Mouse (Mus musculus): Measurements from ENCODE around the gene Gphb5. TPM values are rescaled to one million over a fixed set of nuclear protein-coding genes. Genes with fewer than 3 reads are reported as not detected.

Gene Gphb5
- polyA plus RNA-seq, 1 experiment from 2014 or later: not detected

DNA sequence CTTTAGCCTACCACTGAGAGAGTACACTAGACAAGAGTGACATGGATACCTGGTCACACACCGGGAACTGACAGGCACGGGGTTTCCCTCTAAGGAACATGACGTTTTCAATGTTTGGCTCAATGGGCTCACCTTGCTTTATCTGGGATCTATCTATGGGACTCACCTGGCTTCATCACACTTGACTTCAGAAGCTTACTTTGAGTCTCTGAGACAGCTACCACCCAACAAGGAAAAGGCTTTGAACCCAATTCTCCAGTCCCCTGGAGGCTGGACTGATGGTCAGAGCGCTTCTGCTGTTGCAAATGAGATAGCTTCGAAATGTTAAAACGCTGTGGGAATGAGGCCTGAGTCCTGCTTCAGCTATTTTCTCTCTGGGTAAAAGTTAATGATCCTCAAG lies 49.2 kb downstream of the Gphb5 start:
- H3K4me3 ChIP-seq (ENCODE audit: low read depth, low read length): no peak overlapping the region
- no peak for ATAC-seq (ENCODE audit: insufficient number of reproducible peaks, low FRiP score, low TSS enrichment, low read depth)
- no peaks in the 10 kb centered on the region for H3K9me3 ChIP-seq (ENCODE audit: control insufficient read depth, low read length)
- H3K9ac ChIP-seq (ENCODE audit: low read length): no peak overlapping the region
- H3K4me2 ChIP-seq (ENCODE audit: low read depth, severe bottlenecking): no peak overlapping the region
- no peak overlapping the region for H3K27ac ChIP-seq (replicated peaks; ENCODE audit: low read depth, low read length)
- no peaks in the 10 kb centered on the region for H3K27me3 ChIP-seq (ENCODE audit: control insufficient read depth, insufficient read depth, low read length)
- H3K36me3 ChIP-seq (ENCODE audit: control insufficient read depth, insufficient read depth, low read length): no peaks in the 10 kb centered on the region
- H3K4me1 ChIP-seq (ENCODE audit: control insufficient read depth, insufficient read depth, low read length): no peaks in the 10 kb centered on the region
- no peak for DNase-seq (ENCODE audit: low spot score)
- WGBS: 92% methylated on average over 6 of the region's 6 CpGs

- H3K4me2 ChIP-seq (ENCODE audit: low read depth, severe bottlenecking): no peak overlapping the region
- WGBS: 89% methylated on average over 14 of the region's 14 CpGs
- no peaks in the 10 kb centered on the region for H3K27me3 ChIP-seq (ENCODE audit: control insufficient read depth, insufficient read depth, low read length)
- H3K36me3 ChIP-seq (ENCODE audit: control insufficient read depth, insufficient read depth, low read length): no peaks in the 10 kb centered on the region
- no peak for ATAC-seq (ENCODE audit: insufficient number of reproducible peaks, low FRiP score, low TSS enrichment, low read depth)
- H3K4me3 ChIP-seq (ENCODE audit: low read depth, low read length): no peak overlapping the region
- no peak overlapping the region for H3K27ac ChIP-seq (replicated peaks; ENCODE audit: low read depth, low read length)
- H3K4me1 ChIP-seq (ENCODE audit: control insufficient read depth, insufficient read depth, low read length): no peaks in the 10 kb centered on the region
- DNase-seq (ENCODE audit: low spot score): no peak
- H3K9me3 ChIP-seq (ENCODE audit: control insufficient read depth, low read length): no peaks in the 10 kb centered on the region
- H3K9ac ChIP-seq (ENCODE audit: low read length): no peak overlapping the region
These were observed 50.9 kb downstream of the Gphb5 start for GRCm38 (mm10) chr12:75365621-75366124.

DNA sequence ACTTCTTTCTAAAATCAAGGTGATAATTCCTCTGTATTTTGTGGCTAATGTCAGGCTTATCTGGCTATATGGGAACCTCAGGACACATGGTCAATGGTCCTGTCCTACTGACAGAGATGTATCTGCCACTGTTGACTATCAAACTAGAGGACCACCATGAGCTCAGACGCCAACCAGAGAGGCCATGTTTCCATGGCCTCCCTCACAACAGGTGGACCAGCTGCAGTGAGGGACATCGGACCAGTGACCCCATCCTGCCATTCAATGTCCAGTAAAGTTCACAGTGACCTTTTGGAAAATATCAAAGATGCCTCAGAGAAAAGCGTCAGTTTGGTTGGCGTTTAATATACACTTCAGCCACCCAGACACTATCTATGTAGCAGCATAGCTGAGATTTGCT lies 52.2 kb downstream of the Gphb5 start:
- no peak for DNase-seq (ENCODE audit: low spot score)
- Histone ChIP-seq H3K27me3 (ENCODE audit: control insufficient read depth, insufficient read depth, low read length) (no peaks in the 10 kb centered on the region), H3K36me3 (ENCODE audit: control insufficient read depth, insufficient read depth, low read length) (no peaks in the 10 kb centered on the region), H3K27ac (replicated peaks; ENCODE audit: low read depth, low read length) (no peak overlapping the region), H3K4me1 (ENCODE audit: control insufficient read depth, insufficient read depth, low read length) (no peaks in the 10 kb centered on the region), H3K9ac (ENCODE audit: low read length) (no peak overlapping the region), H3K4me2 (ENCODE audit: low read depth, severe bottlenecking) (no peak overlapping the region), H3K9me3 (ENCODE audit: control insufficient read depth, low read length) (no peaks in the 10 kb centered on the region), H3K4me3 (ENCODE audit: low read depth, low read length) (no peak overlapping the region)
- ATAC-seq (ENCODE audit: insufficient number of reproducible peaks, low FRiP score, low TSS enrichment, low read depth): no peak
- 90% methylated on average over 4 of the region's 4 CpGs for WGBS

GRCm38 (mm10) chr12:75362456-75362855 lies 54.1 kb downstream of the Gphb5 start:
- no peak overlapping the region for H3K4me2 ChIP-seq (ENCODE audit: low read depth, severe bottlenecking)
- H3K36me3 ChIP-seq (ENCODE audit: control insufficient read depth, insufficient read depth, low read length): no peaks in the 10 kb centered on the region
- H3K4me3 ChIP-seq (ENCODE audit: low read depth, low read length): no peak overlapping the region
- no peak overlapping the region for H3K27ac ChIP-seq (replicated peaks; ENCODE audit: low read depth, low read length)
- H3K4me1 ChIP-seq (ENCODE audit: control insufficient read depth, insufficient read depth, low read length): no peaks in the 10 kb centered on the region
- H3K9me3 ChIP-seq (ENCODE audit: control insufficient read depth, low read length): no peaks in the 10 kb centered on the region
- 90% methylated on average over 16 of the region's 16 CpGs for WGBS
- H3K27me3 ChIP-seq (ENCODE audit: control insufficient read depth, insufficient read depth, low read length): no peaks in the 10 kb centered on the region
- no peak for DNase-seq (ENCODE audit: low spot score)
- ATAC-seq (ENCODE audit: insufficient number of reproducible peaks, low FRiP score, low TSS enrichment, low read depth): no peak
- H3K9ac ChIP-seq (ENCODE audit: low read length): no peak overlapping the region

Other genes with a start within 250 kb of the Gphb5 start
- gene Kcnh5, start 239.4 kb downstream of the Gphb5 start, polyA plus RNA-seq (2014; fragmentation: Nextera tagmentation; extraction: Ambion mirVana): 0.09 and 0.10 TPM in 2 replicates
- 29.2 and 32.7 TPM in 2 replicates for gene Rhoj, start 108.5 kb downstream of the Gphb5 start, polyA plus RNA-seq (2014; fragmentation: Nextera tagmentation; extraction: Ambion mirVana)
- 18.1 and 19.2 TPM in 2 replicates for gene Ppp2r5e, start 179.5 kb upstream of the Gphb5 start, polyA plus RNA-seq (2014; fragmentation: Nextera tagmentation; extraction: Ambion mirVana)